Mouse (Mus musculus) hindbrain, embryonic 13.5 days (tissue): ENCODE data around the gene Slco3a1. TPM values are rescaled to one million over a fixed set of nuclear protein-coding genes. Genes with fewer than 3 reads are reported as not detected.
A peak's percentile ranks its signal among the peaks of the same experiment; 100 is the strongest.

Source experiments
- ATAC-seq: fragments of 200-750 bp; cut with Nextera tagmentation; 2 replicates; pipeline ENCODE4 v1.8.0; 2017; ENCODE audit warnings: moderate TSS enrichment; ENCODE audit not compliant: low FRiP score
- H3K27ac ChIP-seq: fragments of 300-500 bp; sonication (generic); 2 replicates; pipeline ENCODE4 v1.5.1; 2015; ENCODE audit warnings: inconsistent platforms, mild to moderate bottlenecking, moderate library complexity
- H3K27me3 ChIP-seq: fragments of 300-500 bp; sonication (generic); 2 replicates; pipeline ENCODE4 v1.6.1; 2015; ENCODE audit warnings: mild to moderate bottlenecking, inconsistent platforms
- H3K36me3 ChIP-seq: fragments of 300-500 bp; sonication (generic); 2 replicates; pipeline ENCODE4 v1.6.1; 2015; ENCODE audit warnings: mild to moderate bottlenecking, inconsistent platforms
- H3K4me1 ChIP-seq: fragments of 300-500 bp; sonication (generic); replicated peaks from 2 replicates; pipeline ENCODE4 v1.6.1; 2015; ENCODE audit warnings: inconsistent platforms
- H3K4me2 ChIP-seq: fragments of 300-500 bp; sonication (generic); 2 replicates; pipeline ENCODE4 v1.6.1; 2015; ENCODE audit warnings: inconsistent platforms, mild to moderate bottlenecking, moderate library complexity
- H3K4me3 ChIP-seq: fragments of 300-500 bp; sonication (generic); 2 replicates; pipeline ENCODE4 v1.5.1; 2015; ENCODE audit warnings: mild to moderate bottlenecking, inconsistent platforms
- H3K9ac ChIP-seq: fragments of 300-500 bp; sonication (generic); 2 replicates; pipeline ENCODE4 v1.6.1; 2015; ENCODE audit warnings: mild to moderate bottlenecking, inconsistent platforms
- H3K9me3 ChIP-seq: fragments of 300-500 bp; sonication (generic); 2 replicates; pipeline ENCODE4 v1.6.1; 2016; ENCODE audit warnings: inconsistent platforms
- WGBS: fragments of 180-500 bp; shearing (Covaris S2); methylation state at CpG from one replicate; pipeline ENCODE4 v1.1.7; 2015; 5-methylcytosine and 5-hydroxymethylcytosine counted together
- polyA plus RNA-seq: library from polyadenylated mRNA; unstranded; fragments of >200 nt; fragmentation: Nextera tagmentation; extraction: Ambion mirVana; gene quantifications from 2 replicates; pipeline ENCODE4 v1.2.1, GENCODE M21; 2015

The Slco3a1 gene
- polyA plus RNA-seq = 18.4 and 18.8 TPM in 2 replicates

- Histone ChIP-seq H3K9ac (peak within 1 kb of the TSS; percentile 87), H3K9me3 (no peaks in the 10 kb centered on the region), H3K27me3 (peaks cover 25% of the 10 kb centered on the region), H3K4me3 (peak within 1 kb of the TSS; percentile 77), H3K4me2 (peak within 1 kb of the TSS; percentile 80), H3K36me3 (no peaks in the 10 kb centered on the region), H3K4me1 (peaks cover 41% of the 10 kb centered on the region), H3K27ac (peak within 1 kb of the TSS; percentile 92)
- WGBS = 1% methylated on average over 52 of the region's 66 CpGs
- ATAC-seq = peak; percentile 90
Measured at GRCm38 (mm10) chr7:74554608-74555311, at the start of gene Slco3a1. TSS of gene Slco3a1 (minus strand) at chr7:74554780.

GRCm38 (mm10) chr7:74600996-74601395, 46.4 kb upstream of the Slco3a1 start:
- Histone ChIP-seq H3K27me3 (no peaks in the 10 kb centered on the region), H3K4me1 (no peaks in the 10 kb centered on the region), H3K4me2 (no peak overlapping the region), H3K9ac (no peak overlapping the region), H3K9me3 (no peaks in the 10 kb centered on the region), H3K36me3 (no peaks in the 10 kb centered on the region), H3K4me3 (no peak overlapping the region), H3K27ac (no peak overlapping the region)
- 97% methylated on average over 5 of the region's 5 CpGs for WGBS
- ATAC-seq = no peak

GRCm38 (mm10) chr7:74579411-74579810, 24.8 kb upstream of the Slco3a1 start:
- no peak overlapping the region for H3K4me2 ChIP-seq
- ATAC-seq = no peak
- no peaks in the 10 kb centered on the region for H3K9me3 ChIP-seq
- WGBS = 79% methylated on average over 1 of the region's 1 CpGs
- no peak overlapping the region for H3K27ac ChIP-seq
- no peaks in the 10 kb centered on the region for H3K27me3 ChIP-seq
- H3K9ac ChIP-seq = no peak overlapping the region
- no peaks in the 10 kb centered on the region for H3K36me3 ChIP-seq
- no peak overlapping the region for H3K4me3 ChIP-seq
- no peaks in the 10 kb centered on the region for H3K4me1 ChIP-seq

- H3K9ac ChIP-seq = no peak overlapping the region
- no peak overlapping the region for H3K27ac ChIP-seq
- WGBS = 80% methylated on average over 3 of the region's 3 CpGs
- no peaks in the 10 kb centered on the region for H3K4me1 ChIP-seq
- no peaks in the 10 kb centered on the region for H3K27me3 ChIP-seq
- no peaks in the 10 kb centered on the region for H3K9me3 ChIP-seq
- no peak overlapping the region for H3K4me2 ChIP-seq
- no peak for ATAC-seq
- no peak overlapping the region for H3K4me3 ChIP-seq
- no peaks in the 10 kb centered on the region for H3K36me3 ChIP-seq
Measured at GRCm38 (mm10) chr7:74575678-74576077, 21.1 kb upstream of the Slco3a1 start.

- peak; percentile 64 for ATAC-seq
- H3K4me1 ChIP-seq = peaks cover 38% of the 10 kb centered on the region
- no peaks in the 10 kb centered on the region for H3K36me3 ChIP-seq
- peaks cover 25% of the 10 kb centered on the region for H3K27me3 ChIP-seq
- H3K27ac ChIP-seq = peak overlapping the region; percentile 92; the same call in 1 of the 2 replicates
- H3K9ac ChIP-seq = peak overlapping the region; percentile 87
- peak overlapping the region; percentile 77 for H3K4me3 ChIP-seq
- H3K9me3 ChIP-seq = no peaks in the 10 kb centered on the region
- peak overlapping the region; percentile 80 for H3K4me2 ChIP-seq
- WGBS = 13% methylated on average over 6 of the region's 6 CpGs
Measured at GRCm38 (mm10) chr7:74555416-74555815, 836 bp upstream of the Slco3a1 start.

DNA sequence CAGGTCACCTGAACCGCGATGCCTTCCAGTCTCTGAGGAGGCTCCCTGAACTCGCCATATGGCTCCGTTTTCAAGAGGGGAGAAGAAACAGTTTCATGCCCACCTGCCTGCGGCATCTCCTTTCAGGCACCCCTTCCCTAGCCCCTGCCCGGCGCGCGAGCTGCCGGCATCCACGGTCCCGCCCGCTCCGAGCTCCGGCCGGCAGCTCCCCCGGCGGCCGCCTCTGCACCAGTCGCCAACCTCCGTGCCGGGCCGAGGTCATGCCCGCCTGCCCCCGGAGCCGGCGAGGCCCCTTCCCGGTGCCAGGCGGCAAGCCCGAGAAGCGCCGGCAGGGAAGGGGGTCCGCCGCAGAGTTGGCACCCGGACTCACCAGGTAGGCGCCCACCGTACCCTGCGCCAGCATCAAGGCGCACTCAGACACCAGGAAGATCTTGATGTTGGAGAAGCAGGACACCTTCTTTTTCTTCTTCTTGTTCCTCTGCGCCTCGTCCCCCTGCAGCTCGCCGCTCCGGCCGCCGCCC, 479 bp downstream of the Slco3a1 start:
- peak overlapping the region; percentile 77 for H3K4me3 ChIP-seq
- ATAC-seq = peak; percentile 74
- H3K36me3 ChIP-seq = no peaks in the 10 kb centered on the region
- under 1% methylated on average over 41 of the region's 46 CpGs for WGBS
- no peaks in the 10 kb centered on the region for H3K9me3 ChIP-seq
- peak overlapping the region; percentile 80 for H3K4me2 ChIP-seq
- peak overlapping the region; percentile 87 for H3K9ac ChIP-seq
- peak overlapping the region; percentile 92 for H3K27ac ChIP-seq
- H3K27me3 ChIP-seq = peaks cover 25% of the 10 kb centered on the region
- peaks cover 45% of the 10 kb centered on the region for H3K4me1 ChIP-seq

- 62% methylated on average over 8 of the region's 8 CpGs for WGBS
- H3K4me3 ChIP-seq = peak overlapping the region; percentile 77
Measured at GRCm38 (mm10) chr7:74553111-74553650, 1.4 kb downstream of the Slco3a1 start.

GRCm38 (mm10) chr7:74552546-74552945, 2.0 kb downstream of the Slco3a1 start:
- Histone ChIP-seq H3K9ac (0 out of 2 replicates have a peak overlapping the region, but pooled peaks have one; percentile 6), H3K4me3 (peak overlapping the region; percentile 77), H3K27ac (no peak overlapping the region), H3K36me3 (no peaks in the 10 kb centered on the region), H3K4me2 (peak overlapping the region; percentile 80), H3K27me3 (peaks cover 25% of the 10 kb centered on the region), H3K9me3 (no peaks in the 10 kb centered on the region), H3K4me1 (peaks cover 45% of the 10 kb centered on the region)
- no peak for ATAC-seq
- WGBS = 70% methylated on average over 4 of the region's 4 CpGs

More at GRCm38 (mm10) chr7:74553111-74553650, 1.4 kb downstream of the Slco3a1 start:
- Histone ChIP-seq H3K27me3 (peaks cover 25% of the 10 kb centered on the region), H3K4me2 (peak overlapping the region; percentile 80), H3K36me3 (no peaks in the 10 kb centered on the region), H3K9ac (peak overlapping the region; percentile 87), H3K4me1 (peaks cover 45% of the 10 kb centered on the region), H3K27ac (0 out of 2 replicates have a peak overlapping the region, but pooled peaks have one; percentile 92), H3K9me3 (no peaks in the 10 kb centered on the region)
- no peak for ATAC-seq

GRCm38 (mm10) chr7:74552000-74552358, 2.6 kb downstream of the Slco3a1 start:
- H3K4me1 ChIP-seq = peaks cover 45% of the 10 kb centered on the region
- WGBS = 34% methylated on average over 2 of the region's 2 CpGs
- peak overlapping the region; percentile 80 for H3K4me2 ChIP-seq
- H3K9ac ChIP-seq = 0 out of 2 replicates have a peak overlapping the region, but pooled peaks have one; percentile 6
- no peaks in the 10 kb centered on the region for H3K36me3 ChIP-seq
- ATAC-seq = no peak
- peaks cover 25% of the 10 kb centered on the region for H3K27me3 ChIP-seq
- H3K4me3 ChIP-seq = peak overlapping the region; percentile 77
- no peaks in the 10 kb centered on the region for H3K9me3 ChIP-seq
- no peak overlapping the region for H3K27ac ChIP-seq

- H3K4me3 ChIP-seq = peak overlapping the region; percentile 77
- peaks cover 25% of the 10 kb centered on the region for H3K27me3 ChIP-seq
- no peaks in the 10 kb centered on the region for H3K9me3 ChIP-seq
- peaks cover 45% of the 10 kb centered on the region for H3K4me1 ChIP-seq
- peak overlapping the region; percentile 80 for H3K4me2 ChIP-seq
- no peaks in the 10 kb centered on the region for H3K36me3 ChIP-seq
- ATAC-seq = no peak
- H3K9ac ChIP-seq = 0 out of 2 replicates have a peak overlapping the region, but pooled peaks have one; percentile 6
- H3K27ac ChIP-seq = no peak overlapping the region
- 76% methylated on average over 9 of the region's 9 CpGs for WGBS
Measured at GRCm38 (mm10) chr7:74551338-74551999, 3.1 kb downstream of the Slco3a1 start.

DNA sequence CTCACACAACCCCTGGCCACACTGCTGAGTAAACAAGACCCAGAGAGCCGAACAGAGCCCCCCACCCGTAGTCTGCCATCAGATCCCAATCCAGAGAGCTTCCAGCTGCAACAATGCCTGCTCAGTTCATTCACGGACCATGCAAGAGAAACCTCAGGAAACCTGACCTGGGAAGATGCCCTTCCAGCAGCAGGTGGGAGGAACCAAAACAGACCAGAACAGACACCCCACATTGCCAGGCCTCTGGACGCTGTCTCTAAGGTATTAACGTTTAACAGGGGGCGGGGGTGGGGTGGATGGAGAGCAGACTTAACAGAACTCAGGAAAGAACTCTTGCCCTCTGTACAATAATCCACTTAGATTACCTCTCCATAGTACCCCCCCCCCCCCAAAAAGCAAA, 4.9 kb downstream of the Slco3a1 start:
- no peak overlapping the region for H3K9ac ChIP-seq

GRCm38 (mm10) chr7:74549013-74549582, 5.5 kb downstream of the Slco3a1 start:
- no peak overlapping the region for H3K9ac ChIP-seq
- H3K27me3 ChIP-seq = peaks cover 19% of the 10 kb centered on the region
- H3K9me3 ChIP-seq = no peaks in the 10 kb centered on the region
- WGBS = 85% methylated on average over 6 of the region's 6 CpGs
- no peak overlapping the region for H3K27ac ChIP-seq
- ATAC-seq = no peak
- no peak overlapping the region for H3K4me2 ChIP-seq
- H3K4me3 ChIP-seq = no peak overlapping the region
- peaks cover 40% of the 10 kb centered on the region for H3K4me1 ChIP-seq
- H3K36me3 ChIP-seq = no peaks in the 10 kb centered on the region

More for the DNA sequence above, 4.9 kb downstream of the Slco3a1 start:
- Histone ChIP-seq H3K9me3 (no peaks in the 10 kb centered on the region), H3K27ac (no peak overlapping the region), H3K4me1 (peaks cover 40% of the 10 kb centered on the region), H3K36me3 (no peaks in the 10 kb centered on the region), H3K27me3 (peaks cover 19% of the 10 kb centered on the region), H3K4me2 (no peak overlapping the region), H3K4me3 (no peak overlapping the region)
- ATAC-seq = no peak
- 36% methylated on average over 6 of the region's 6 CpGs for WGBS
